Mouse (Mus musculus) bone marrow, adult 2 months (tissue): ENCODE results near the gene Negr1. TPM values are rescaled to one million over a fixed set of nuclear protein-coding genes. Genes with fewer than 3 reads are reported as not detected.

Experiments used
- H3K27ac ChIP-seq: fragments of 200-500 bp; 2 replicates; pipeline ENCODE4 v1.5.1; 2012; ENCODE audit warnings: low read depth, mild to moderate bottlenecking, control low read depth, inconsistent platforms, low read length; ENCODE audit not compliant: control insufficient read depth, poor library complexity, insufficient read depth
- H3K4me1 ChIP-seq: fragments of 200-500 bp; 2 replicates; pipeline ENCODE4 v1.6.1; 2011; ENCODE audit warnings: low read length; ENCODE audit not compliant: control insufficient read depth, insufficient read depth
- H3K4me3 ChIP-seq: fragments of 200-500 bp; replicated peaks from 2 replicates; pipeline ENCODE3; 2011; ENCODE audit warnings: mild to moderate bottlenecking, low read depth, low read length, control low read depth; ENCODE audit not compliant: control insufficient read depth
- CTCF ChIP-seq: fragments of 200-500 bp; IDR thresholded peaks from 2 replicates; pipeline ENCODE4 v1.5.1; 2011; ENCODE audit warnings: low read length, control low read depth; ENCODE audit not compliant: control insufficient read depth, insufficient read depth
- POLR2A ChIP-seq: fragments of 200-500 bp; IDR thresholded peaks from 2 replicates; pipeline ENCODE4 v1.6.1; 2011; ENCODE audit warnings: low read depth, mild to moderate bottlenecking, control low read depth, low read length, borderline replicate concordance; ENCODE audit not compliant: control insufficient read depth
- WGBS: fragments of 180-500 bp; shearing (Covaris S2); methylation state at CpG from one replicate; pipeline ENCODE4 v1.1.7; 2018; 5-methylcytosine and 5-hydroxymethylcytosine counted together
- polyA plus RNA-seq: library from polyadenylated mRNA; stranded (reverse); fragments of >200 nt; gene quantifications from 2 replicates; pipeline ENCODE4 v1.2.4, GENCODE M21; 2011; ENCODE audit warnings: low replicate concordance; ENCODE audit not compliant: missing spikeins, insufficient read depth, insufficient read length

The Negr1 gene
- polyA plus RNA-seq, 1 experiment: 1.8 TPM

DNA sequence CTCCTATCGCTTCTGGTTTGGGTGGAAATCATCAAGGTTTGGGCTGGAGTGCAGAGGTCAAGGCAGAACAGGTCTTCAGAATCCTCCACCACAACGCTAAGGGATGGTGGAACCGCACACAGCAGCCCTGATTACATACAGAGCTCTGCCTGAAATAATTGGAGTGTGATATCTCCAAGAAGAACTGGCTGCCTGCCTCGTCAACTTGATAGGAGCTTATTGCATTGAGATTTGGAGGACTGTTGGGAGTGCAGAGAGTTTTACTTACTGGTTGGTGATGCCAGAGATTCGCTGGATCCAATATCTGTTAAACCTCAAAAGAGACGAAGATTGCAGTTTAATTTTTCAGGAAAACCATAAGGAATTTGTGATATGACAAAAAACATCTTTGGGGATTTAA lies 391.4 kb downstream of the Negr1 start:
- Histone ChIP-seq H3K4me3 (no peak overlapping the region), H3K4me1 (no peaks in the 10 kb centered on the region), H3K27ac (no peak overlapping the region)
- 68% methylated on average over 6 of the region's 6 CpGs for WGBS
- TF ChIP-seq POLR2A (no peak), CTCF (no peak)

DNA sequence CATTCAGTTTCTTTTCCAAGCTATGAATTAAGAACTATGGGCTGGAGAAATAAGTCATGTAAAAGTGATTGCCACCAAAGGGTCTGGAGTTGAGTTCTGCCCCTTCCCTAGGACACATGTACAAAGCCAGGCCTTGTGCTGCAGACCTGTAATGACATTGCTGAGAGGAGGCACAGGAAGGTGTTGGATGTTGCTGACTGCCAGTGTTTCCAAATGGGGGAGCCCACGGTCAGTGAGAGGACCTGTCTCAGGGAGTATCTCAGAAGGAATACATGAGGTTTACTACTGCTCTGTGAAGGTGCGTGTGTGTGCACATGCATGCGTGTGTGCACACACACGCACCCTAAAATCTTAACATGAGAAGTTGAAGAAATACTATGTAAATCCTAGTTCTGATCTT lies 393.5 kb downstream of the Negr1 start:
- Histone ChIP-seq H3K4me3 (no peak overlapping the region), H3K27ac (no peak overlapping the region), H3K4me1 (no peaks in the 10 kb centered on the region)
- TF ChIP-seq CTCF: no peak
- no peak for TF ChIP-seq POLR2A
- WGBS: 78% methylated on average over 4 of the region's 4 CpGs

DNA sequence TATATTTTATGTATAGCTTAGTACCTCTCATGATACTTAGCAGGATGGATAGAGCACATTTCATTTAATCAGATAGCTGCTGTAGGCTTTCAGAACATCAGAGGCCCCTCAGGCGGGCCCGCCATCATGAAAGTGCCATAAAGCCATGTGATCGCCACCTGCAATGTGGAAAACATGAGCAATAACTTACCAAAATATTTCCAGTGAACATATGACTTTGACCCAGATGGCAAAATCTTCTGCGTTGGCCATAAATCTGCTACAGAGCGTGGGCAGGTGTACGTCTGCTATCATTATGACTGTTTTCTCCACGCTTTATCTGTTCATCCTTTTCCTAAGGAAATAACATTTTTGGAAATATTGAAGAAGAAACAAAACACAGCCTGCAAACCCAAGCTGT lies 397.0 kb downstream of the Negr1 start:
- Histone ChIP-seq H3K4me1 (no peaks in the 10 kb centered on the region), H3K27ac (no peak overlapping the region), H3K4me3 (no peak overlapping the region)
- WGBS: 88% methylated on average over 7 of the region's 7 CpGs
- no peak for TF ChIP-seq CTCF
- no peak for TF ChIP-seq POLR2A

DNA sequence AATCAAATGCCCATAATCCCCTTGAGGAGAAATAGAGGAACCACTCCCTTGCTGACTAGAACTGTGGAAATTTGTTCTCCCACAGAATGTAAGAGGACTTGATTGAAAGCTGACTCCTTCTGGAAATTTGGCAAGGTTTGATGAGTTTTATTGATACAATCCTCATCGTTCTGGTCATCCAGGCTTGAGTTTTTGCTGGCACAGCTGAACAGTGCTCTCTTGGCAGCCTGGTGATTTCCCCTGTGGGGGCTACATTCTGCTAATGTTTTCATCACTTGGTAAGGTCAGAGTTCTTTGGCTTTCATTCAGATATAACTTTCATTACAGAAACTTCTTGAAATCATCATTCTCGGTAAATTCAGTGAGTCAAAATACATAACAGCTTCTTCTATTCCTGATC lies 407.2 kb downstream of the Negr1 start:
- H3K4me3 ChIP-seq: no peak overlapping the region
- TF ChIP-seq POLR2A (no peak), CTCF (no peak)
- no peaks in the 10 kb centered on the region for H3K4me1 ChIP-seq
- WGBS: 70% methylated on average over 2 of the region's 2 CpGs
- H3K27ac ChIP-seq: no peak overlapping the region

DNA sequence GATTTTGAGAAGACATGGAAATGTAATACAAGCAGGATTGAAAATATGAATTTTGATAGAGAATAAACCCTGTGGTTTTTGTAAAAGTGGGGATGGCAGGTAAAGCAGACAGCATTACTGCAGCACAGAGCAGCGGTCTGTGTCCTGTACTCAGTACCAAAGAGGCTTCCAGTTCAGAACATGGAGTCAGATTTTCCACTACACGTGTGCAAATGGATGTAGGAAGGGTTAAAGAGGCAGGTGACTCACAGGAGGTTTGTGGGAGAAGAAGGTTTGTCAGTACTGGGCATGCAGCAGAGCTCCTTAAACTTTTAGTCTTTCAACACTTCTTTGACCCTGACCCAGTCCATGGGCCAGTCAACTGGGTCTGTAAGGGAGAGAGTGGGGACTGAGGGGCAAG lies 409.5 kb downstream of the Negr1 start:
- 52% methylated on average over 2 of the region's 2 CpGs for WGBS
- no peak overlapping the region for H3K4me3 ChIP-seq
- no peaks in the 10 kb centered on the region for H3K4me1 ChIP-seq
- H3K27ac ChIP-seq: no peak overlapping the region
- TF ChIP-seq POLR2A (no peak), CTCF (no peak)

DNA sequence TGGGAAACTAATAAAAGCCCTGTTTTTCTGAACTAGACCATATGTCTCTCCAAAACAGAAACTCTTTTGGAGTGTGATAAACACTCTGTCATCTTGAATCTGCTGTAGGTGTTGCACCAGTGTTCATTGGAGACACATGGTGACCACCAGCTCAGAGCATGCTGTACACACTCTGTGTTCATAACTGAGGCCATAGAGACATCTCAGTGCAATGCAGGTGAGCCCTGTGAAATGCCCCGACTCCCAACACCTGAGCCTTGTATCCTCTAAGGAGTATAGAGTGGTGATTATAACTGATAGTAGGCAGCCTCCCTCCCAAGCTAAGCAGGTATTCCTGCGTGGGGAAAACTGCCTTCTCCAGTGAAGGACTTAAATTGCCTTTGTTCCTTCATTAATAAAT lies 415.2 kb downstream of the Negr1 start:
- Histone ChIP-seq H3K4me3 (no peak overlapping the region), H3K27ac (no peak overlapping the region), H3K4me1 (no peaks in the 10 kb centered on the region)
- 60% methylated on average over 2 of the region's 2 CpGs for WGBS
- TF ChIP-seq CTCF: no peak
- TF ChIP-seq POLR2A: no peak

- H3K27ac ChIP-seq: no peak overlapping the region
- TF ChIP-seq POLR2A (no peak), CTCF (no peak)
- 80% methylated on average over 11 of the region's 11 CpGs for WGBS
Observed at GRCm38 (mm10) chr3:156980042-156980716, 418.6 kb downstream of the Negr1 start.

DNA sequence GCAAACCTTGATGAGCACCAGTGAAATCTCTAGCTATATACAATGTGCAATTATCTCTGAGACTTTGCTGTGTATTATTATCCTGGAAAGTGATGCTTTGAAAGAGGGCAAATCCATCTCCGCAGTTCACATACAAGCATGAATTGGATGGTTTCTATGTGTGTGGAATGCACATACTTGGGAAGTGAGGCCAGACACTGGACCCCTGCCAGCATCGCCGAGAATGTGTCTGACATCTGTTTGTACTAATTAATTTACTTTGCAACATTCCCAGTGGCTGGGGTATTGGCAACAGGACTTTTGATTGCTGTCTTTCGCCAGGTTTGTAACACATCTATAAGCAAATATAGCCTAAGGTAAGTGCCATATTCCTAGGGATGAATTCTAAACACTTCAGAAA lies 420.5 kb downstream of the Negr1 start:
- WGBS: 75% methylated on average over 4 of the region's 4 CpGs

More at GRCm38 (mm10) chr3:156980042-156980716, 418.6 kb downstream of the Negr1 start:
- H3K4me1 ChIP-seq: no peaks in the 10 kb centered on the region
- no peak overlapping the region for H3K4me3 ChIP-seq

DNA sequence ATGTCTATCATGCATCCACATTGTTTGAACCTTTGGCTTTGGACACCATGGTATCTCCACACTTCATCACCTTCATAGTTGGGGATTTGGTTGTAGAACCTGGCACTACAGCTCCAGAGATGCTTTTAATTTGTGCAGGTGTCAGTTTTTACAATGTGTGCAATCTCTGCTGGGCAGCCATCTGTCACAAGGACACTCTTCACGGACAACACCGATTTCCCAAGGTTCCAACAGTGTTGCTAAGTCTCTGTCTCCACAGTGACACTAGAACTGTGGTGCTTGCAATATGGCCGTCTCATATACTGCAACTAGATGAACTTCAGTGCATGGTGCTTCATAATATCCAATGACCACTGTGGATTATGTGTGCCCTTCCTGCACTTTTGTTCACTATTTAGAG lies 425.5 kb downstream of the Negr1 start:
- no peaks in the 10 kb centered on the region for H3K4me1 ChIP-seq
- no peak overlapping the region for H3K4me3 ChIP-seq
- TF ChIP-seq CTCF (no peak), POLR2A (no peak)
- 77% methylated on average over 3 of the region's 3 CpGs for WGBS
- no peak overlapping the region for H3K27ac ChIP-seq

More for the DNA sequence above, 420.5 kb downstream of the Negr1 start:
- no peak for TF ChIP-seq POLR2A
- no peak for TF ChIP-seq CTCF
- H3K4me3 ChIP-seq: no peak overlapping the region
- H3K4me1 ChIP-seq: no peaks in the 10 kb centered on the region
- H3K27ac ChIP-seq: no peak overlapping the region
